Mouse (Mus musculus): ENCODE measurements around the gene Stx3. TPM values are rescaled to one million over a fixed set of nuclear protein-coding genes. Genes with fewer than 3 reads are reported as not detected.

Gene Stx3
- polyA plus RNA-seq, 1 experiment from 2014 or later = 42.6 TPM

DNA sequence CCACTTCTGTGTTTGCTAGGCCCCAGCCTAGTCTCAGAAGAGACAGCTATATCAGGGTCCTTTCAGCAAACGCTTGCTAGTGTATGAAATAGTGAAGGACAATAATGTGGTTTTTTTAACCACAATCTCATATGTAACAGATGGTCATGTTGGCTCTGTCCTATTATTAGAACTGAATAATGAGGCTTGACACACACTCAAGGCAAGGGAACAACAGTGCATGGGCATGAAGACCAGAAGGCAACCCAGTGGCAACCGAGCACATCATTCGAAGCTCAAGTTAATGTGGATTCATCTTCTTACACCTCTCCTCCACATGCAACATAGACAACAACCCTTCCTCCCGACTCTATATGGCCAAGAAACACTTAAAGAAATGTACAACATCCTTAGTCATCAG is 27.1 kb upstream of the Stx3 start:
- WGBS = 77% methylated on average over 4 of the region's 4 CpGs
- no peak for DNase-seq (ENCODE audit: low spot score)
- Histone ChIP-seq H3K27me3 (replicated peaks; ENCODE audit: insufficient read depth, low read length) (no peaks in the 10 kb centered on the region), H3K4me3 (ENCODE audit: low read depth, low read length) (no peak overlapping the region), H3K36me3 (ENCODE audit: insufficient read depth, low read length) (no peaks in the 10 kb centered on the region), H3K4me2 (replicated peaks; ENCODE audit: low read depth, low read length) (no peak overlapping the region), H3K27ac (ENCODE audit: low read length) (no peak overlapping the region), H3K9me3 (ENCODE audit: low read length) (no peaks in the 10 kb centered on the region), H3K4me1 (ENCODE audit: insufficient read depth, low read depth, low read length) (no peaks in the 10 kb centered on the region), H3K9ac (replicated peaks; ENCODE audit: low read depth) (no peak overlapping the region)
- TF ChIP-seq CTCF (IDR thresholded peaks at IDR 0.05) (no peak), EP300 (IDR thresholded peaks at IDR 0.05) (no peak)
- no peak for ATAC-seq

DNA sequence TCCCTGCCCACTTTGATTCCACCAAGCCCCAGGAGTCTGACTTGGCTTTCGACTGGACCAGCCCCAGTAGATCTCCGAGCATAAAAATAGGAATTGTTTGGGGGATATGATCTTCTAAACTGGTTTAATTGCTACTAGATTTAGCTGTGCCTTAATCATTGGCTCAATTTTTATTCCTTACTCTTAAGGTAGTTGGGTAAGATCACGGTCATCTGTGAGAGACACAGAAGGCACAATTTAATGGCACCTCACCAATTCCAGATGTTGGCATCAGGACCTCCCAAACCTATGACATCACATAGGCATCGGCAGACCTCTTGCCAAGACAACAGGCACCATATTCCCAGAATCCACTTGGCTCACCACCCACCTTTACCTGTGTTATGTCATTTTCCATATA is 19.9 kb upstream of the Stx3 start, which contains the start of gene Olfr1417:
TSS of gene Olfr1417 (minus strand) at position 101 of the 400 bp plus-strand sequence.
- Histone ChIP-seq H3K4me2 (replicated peaks; ENCODE audit: low read depth, low read length) (no peak within 1 kb of the TSS), H3K4me3 (ENCODE audit: low read depth, low read length) (no peak within 1 kb of the TSS), H3K27me3 (replicated peaks; ENCODE audit: insufficient read depth, low read length) (no peaks in the 10 kb centered on the region), H3K9me3 (ENCODE audit: low read length) (no peaks in the 10 kb centered on the region), H3K27ac (ENCODE audit: low read length) (no peak within 1 kb of the TSS), H3K36me3 (ENCODE audit: insufficient read depth, low read length) (no peaks in the 10 kb centered on the region), H3K4me1 (ENCODE audit: insufficient read depth, low read depth, low read length) (no peaks in the 10 kb centered on the region), H3K9ac (replicated peaks; ENCODE audit: low read depth) (no peak within 1 kb of the TSS)
- WGBS = 93% methylated on average over 4 of the region's 4 CpGs
- no peak for ATAC-seq
- no peak for DNase-seq (ENCODE audit: low spot score)
- TF ChIP-seq CTCF (IDR thresholded peaks at IDR 0.05) (no peak), EP300 (IDR thresholded peaks at IDR 0.05) (no peak)

DNA sequence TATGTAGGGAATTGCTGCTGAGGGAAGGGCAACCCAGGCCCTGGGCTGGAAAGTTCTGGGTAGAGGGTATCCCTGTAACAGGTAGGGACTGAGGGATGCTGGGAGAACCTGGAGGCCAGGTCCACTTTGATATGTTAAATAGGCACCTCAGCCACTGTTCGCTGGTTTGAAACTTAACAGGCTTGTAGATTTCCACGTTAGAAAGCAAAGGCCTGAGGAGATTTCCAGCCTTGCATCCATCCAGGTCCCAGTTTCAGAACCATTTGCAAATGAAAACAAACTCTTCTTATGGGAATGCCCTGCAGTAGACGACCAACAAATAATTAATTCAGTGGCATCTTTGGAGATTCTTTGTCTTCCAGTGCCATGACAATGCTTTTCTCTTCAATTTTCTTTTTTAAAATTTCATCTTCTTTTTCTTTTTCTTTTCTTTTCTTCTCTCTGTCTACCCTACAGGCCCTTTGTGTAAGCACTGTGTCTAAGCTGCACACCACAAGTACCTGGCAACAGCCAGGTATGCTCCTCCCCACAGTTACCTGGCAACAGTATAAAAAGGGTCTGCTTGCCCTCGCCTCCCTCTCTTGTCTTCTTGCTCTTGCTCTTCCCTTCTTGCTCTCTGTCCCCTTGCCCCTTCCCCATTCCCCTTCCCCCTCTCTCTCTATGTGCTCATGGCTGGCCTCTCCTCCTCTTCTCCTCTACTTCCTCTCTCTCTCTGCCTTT is 4.3 kb upstream of the Stx3 start:
- DNase-seq (ENCODE audit: low spot score) (no peak), ATAC-seq (no peak)
- Histone ChIP-seq H3K9ac (replicated peaks; ENCODE audit: low read depth) (no peak overlapping the region), H3K4me2 (replicated peaks; ENCODE audit: low read depth, low read length) (no peak overlapping the region), H3K27ac (ENCODE audit: low read length) (no peak overlapping the region), H3K4me3 (ENCODE audit: low read depth, low read length) (no peak overlapping the region), H3K9me3 (ENCODE audit: low read length) (no peaks in the 10 kb centered on the region), H3K36me3 (ENCODE audit: insufficient read depth, low read length) (no peaks in the 10 kb centered on the region), H3K27me3 (replicated peaks; ENCODE audit: insufficient read depth, low read length) (no peaks in the 10 kb centered on the region), H3K4me1 (ENCODE audit: insufficient read depth, low read depth, low read length) (no peaks in the 10 kb centered on the region)
- no peak for TF ChIP-seq CTCF (IDR thresholded peaks at IDR 0.05)
- no peak for TF ChIP-seq EP300 (IDR thresholded peaks at IDR 0.05)
- WGBS = 28% methylated on average over 4 of the region's 4 CpGs

- Histone ChIP-seq H3K27ac (ENCODE audit: low read length) (no peak overlapping the region), H3K36me3 (ENCODE audit: insufficient read depth, low read length) (no peaks in the 10 kb centered on the region), H3K9ac (replicated peaks; ENCODE audit: low read depth) (no peak overlapping the region), H3K27me3 (replicated peaks; ENCODE audit: insufficient read depth, low read length) (no peaks in the 10 kb centered on the region), H3K4me3 (ENCODE audit: low read depth, low read length) (no peak overlapping the region), H3K4me1 (ENCODE audit: insufficient read depth, low read depth, low read length) (peaks cover 9% of the 10 kb centered on the region), H3K4me2 (replicated peaks; ENCODE audit: low read depth, low read length) (peak overlapping the region; percentile 83), H3K9me3 (ENCODE audit: low read length) (no peaks in the 10 kb centered on the region)
- WGBS = 26% methylated on average over 6 of the region's 6 CpGs
- DNase-seq (ENCODE audit: low spot score) = no peak
- ATAC-seq = no peak
- TF ChIP-seq EP300 (IDR thresholded peaks at IDR 0.05) = no peak
- TF ChIP-seq CTCF (IDR thresholded peaks at IDR 0.05) = peak; percentile 35
Measured at GRCm38 (mm10) chr19:11820211-11820610, 1.0 kb upstream of the Stx3 start.

DNA sequence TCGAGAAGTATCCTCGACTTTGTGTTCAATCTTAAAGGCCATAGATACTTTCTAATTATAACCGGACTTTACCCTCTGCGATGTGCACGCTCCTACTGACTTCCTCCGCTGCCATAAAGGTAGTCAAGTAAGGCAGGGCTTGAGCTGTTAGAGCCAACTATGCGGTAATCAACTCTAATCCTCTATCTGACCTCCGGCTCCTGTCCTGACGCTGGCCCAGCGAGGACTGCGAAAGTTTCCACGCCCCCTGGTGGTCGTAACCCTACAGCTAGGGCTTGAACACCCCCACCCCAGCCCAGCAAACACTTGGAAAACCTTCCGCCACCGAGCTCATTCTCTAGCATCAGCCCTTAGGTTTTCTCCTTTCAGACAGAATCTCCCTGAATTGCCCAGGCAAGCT is 597 bp upstream of the Stx3 start:
- no peaks in the 10 kb centered on the region for H3K36me3 ChIP-seq (ENCODE audit: insufficient read depth, low read length)
- H3K4me2 ChIP-seq (replicated peaks; ENCODE audit: low read depth, low read length) = peak overlapping the region; percentile 83
- peak; percentile 71 for ATAC-seq
- H3K4me3 ChIP-seq (ENCODE audit: low read depth, low read length) = peak overlapping the region; percentile 77
- under 1% methylated on average over 15 of the region's 15 CpGs for WGBS
- TF ChIP-seq EP300 (IDR thresholded peaks at IDR 0.05) (no peak), CTCF (IDR thresholded peaks at IDR 0.05) (peak; percentile 79)
- peak; percentile 89 for DNase-seq (ENCODE audit: low spot score)
- H3K4me1 ChIP-seq (ENCODE audit: insufficient read depth, low read depth, low read length) = peaks cover 9% of the 10 kb centered on the region
- 0 out of 2 replicates have a peak overlapping the region, but pooled peaks have one; percentile 82 for H3K9ac ChIP-seq (replicated peaks; ENCODE audit: low read depth)
- no peaks in the 10 kb centered on the region for H3K27me3 ChIP-seq (replicated peaks; ENCODE audit: insufficient read depth, low read length)
- H3K27ac ChIP-seq (ENCODE audit: low read length) = no peak overlapping the region
- H3K9me3 ChIP-seq (ENCODE audit: low read length) = no peaks in the 10 kb centered on the region

DNA sequence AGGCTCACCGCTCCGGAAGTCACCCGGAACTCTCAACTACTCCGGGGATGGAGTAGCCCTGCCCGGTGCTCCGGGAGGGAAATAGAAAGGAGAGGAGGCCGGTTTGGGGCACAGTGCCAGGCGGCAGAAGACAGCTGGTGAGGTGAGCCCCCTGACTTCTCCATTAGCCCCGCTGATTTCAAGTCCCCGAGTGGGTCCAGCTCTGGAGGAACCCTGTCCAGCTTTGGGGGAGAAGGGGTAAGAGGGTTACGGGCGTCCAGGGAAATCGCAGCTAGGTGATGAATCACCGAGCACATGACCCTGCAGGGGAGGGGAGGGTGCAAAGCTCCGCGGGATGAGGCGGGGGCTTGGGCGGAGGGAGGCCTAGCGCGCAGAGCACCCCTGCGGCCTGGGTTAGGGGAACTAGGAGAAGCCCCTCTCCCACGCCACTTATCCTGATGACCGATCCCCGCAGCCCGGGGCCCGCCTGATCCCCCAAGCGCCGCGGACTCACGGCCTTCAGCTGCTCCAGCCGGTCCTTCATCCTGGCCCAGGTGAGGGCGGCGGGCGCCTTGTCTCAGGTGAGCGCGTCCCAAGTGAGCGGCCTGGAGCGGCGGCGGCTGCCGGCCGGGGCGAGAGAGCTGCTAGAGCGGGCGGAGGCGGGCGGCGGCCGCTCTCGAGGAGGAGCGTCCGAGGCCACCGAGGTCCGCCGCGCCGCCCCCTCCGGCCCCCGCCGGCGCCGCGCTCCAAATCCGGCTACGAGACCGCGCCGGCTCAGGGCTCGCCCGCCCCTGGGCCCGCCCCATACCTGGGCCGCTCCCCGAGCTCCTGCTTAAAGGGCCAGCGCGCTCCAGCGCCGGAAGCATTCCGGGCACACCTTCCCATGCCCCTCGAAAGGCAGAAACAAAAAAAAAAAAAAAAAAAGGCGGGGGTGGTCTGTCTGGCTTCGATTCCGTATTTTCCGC is 732 bp downstream of the Stx3 start:
- ATAC-seq = peak; percentile 92
- TF ChIP-seq CTCF (IDR thresholded peaks at IDR 0.05) = no peak
- TF ChIP-seq EP300 (IDR thresholded peaks at IDR 0.05) = no peak
- Histone ChIP-seq H3K4me3 (ENCODE audit: low read depth, low read length) (peak overlapping the region; percentile 77), H3K36me3 (ENCODE audit: insufficient read depth, low read length) (no peaks in the 10 kb centered on the region), H3K27ac (ENCODE audit: low read length) (peak overlapping the region; percentile 92), H3K9me3 (ENCODE audit: low read length) (no peaks in the 10 kb centered on the region), H3K4me1 (ENCODE audit: insufficient read depth, low read depth, low read length) (peaks cover 9% of the 10 kb centered on the region), H3K4me2 (replicated peaks; ENCODE audit: low read depth, low read length) (peak overlapping the region; percentile 83), H3K9ac (replicated peaks; ENCODE audit: low read depth) (peak overlapping the region; percentile 82), H3K27me3 (replicated peaks; ENCODE audit: insufficient read depth, low read length) (no peaks in the 10 kb centered on the region)
- WGBS = under 1% methylated on average over 74 of the region's 83 CpGs
- peak; percentile 81 for DNase-seq (ENCODE audit: low spot score)
